Mouse (Mus musculus): ENCODE measurements around the gene Clic6. TPM values are rescaled to one million over a fixed set of nuclear protein-coding genes. Genes with fewer than 3 reads are reported as not detected.

The Clic6 gene
- total RNA-seq (2012; rRNA removed) (not detected in 2 replicates), polyA plus RNA-seq (2012; ENCODE audit: insufficient read depth in 1 of 2, insufficient read length in 2 of 2, low read depth in 1 of 2, low replicate concordance in 2 of 2, missing spikeins in 1 of 2) (not detected)

DNA sequence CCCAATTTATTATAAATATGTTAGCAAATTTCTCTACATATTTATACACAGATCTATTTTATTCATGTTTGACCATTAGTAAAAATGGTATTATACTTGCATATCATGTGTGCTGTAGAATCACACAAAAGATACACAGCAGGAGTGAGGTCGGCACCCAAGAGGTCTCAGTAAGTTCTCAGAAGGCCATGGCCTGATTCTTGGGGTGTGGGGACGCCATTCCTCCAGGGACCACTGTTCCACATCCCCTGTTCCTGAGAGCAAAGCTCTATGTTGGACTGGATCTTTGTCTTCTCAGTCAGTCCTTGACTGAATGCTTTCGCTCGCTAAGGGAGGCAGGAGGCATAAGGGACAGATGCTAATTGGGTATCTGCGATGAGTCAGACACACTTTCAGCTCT lies at the start of gene Clic6:
Gene Clic6, plus strand, starts transcription at position 301 of the 400 bp plus-strand sequence.
- Histone ChIP-seq H3K36me3 (ENCODE audit: control insufficient read depth in 1 of 2, insufficient read depth in 2 of 2, low read length in 2 of 2) (peaks cover 0 to 7% of the 10 kb centered on the region in 2 experiments; a peak in 2 of 4 replicates), H3K4me1 (ENCODE audit: control insufficient read depth in 1 of 2, insufficient read depth in 2 of 2, low read length in 2 of 2) (peaks cover 0 to 18% of the 10 kb centered on the region in 2 experiments; a peak in 2 of 4 replicates), H3K27ac (ENCODE audit: control insufficient read depth, low read depth, low read length) (no peak within 1 kb of the TSS), H3K4me3 (ENCODE audit: control insufficient read depth in 1 of 2, insufficient read depth in 1 of 2, low read depth in 2 of 2, low read length in 2 of 2) (no peak within 1 kb of the TSS), H3K9me3 (replicated peaks; ENCODE audit: insufficient read depth, low read length) (no peaks in the 10 kb centered on the region), H3K79me2 (ENCODE audit: control insufficient read depth, insufficient read depth, low read length, poor library complexity) (no peaks in the 10 kb centered on the region), H3K27me3 (ENCODE audit: control insufficient read depth in 1 of 2, insufficient read depth in 2 of 2, low read length in 2 of 2) (no peaks in the 10 kb centered on the region; a peak in 1 of 4 replicates), H3K9ac (ENCODE audit: control insufficient read depth, low read depth, low read length, poor library complexity, severe bottlenecking) (no peak within 1 kb of the TSS)
- TF ChIP-seq ZNF384 (IDR thresholded peaks at IDR 0.05; ENCODE audit: low read depth, low read length) (no peak), BHLHE40 (IDR thresholded peaks at IDR 0.05; ENCODE audit: borderline replicate concordance, low read depth, low read length) (no peak), MYB (IDR thresholded peaks at IDR 0.05; ENCODE audit: low read depth, low read length) (no peak), SIN3A (IDR thresholded peaks at IDR 0.05; ENCODE audit: low read length) (no peak), ZC3H11A (IDR thresholded peaks at IDR 0.05; ENCODE audit: low read depth, low read length) (no peak), MAFK (IDR thresholded peaks at IDR 0.05; ENCODE audit: borderline replicate concordance, low read depth, low read length) (no peak), POLR2AphosphoS2 (IDR thresholded peaks at IDR 0.05; ENCODE audit: low read length) (no peak), ZKSCAN1 (IDR thresholded peaks at IDR 0.05; ENCODE audit: low read depth, low read length) (no peak), RCOR1 (IDR thresholded peaks at IDR 0.05; ENCODE audit: low read depth, low read length) (no peak), TCF12 (IDR thresholded peaks at IDR 0.05; ENCODE audit: low read depth, low read length) (no peak), MAZ (IDR thresholded peaks at IDR 0.05; ENCODE audit: low read depth, low read length) (no peak), EP300 (IDR thresholded peaks at IDR 0.05; ENCODE audit: low read depth in 1 of 2, low read length in 2 of 2) (no peak), ELF1 (IDR thresholded peaks at IDR 0.05; ENCODE audit: low read depth, low read length) (no peak), USF2 (IDR thresholded peaks at IDR 0.05; ENCODE audit: borderline replicate concordance in 1 of 2, insufficient read depth in 1 of 2, low read depth in 1 of 2, low read length in 2 of 2) (no peak), ETS1 (IDR thresholded peaks at IDR 0.05; ENCODE audit: low read depth, low read length) (no peak), NRF1 (IDR thresholded peaks at IDR 0.05; ENCODE audit: insufficient read depth, low read depth, low read length, poor library complexity, severe bottlenecking) (no peak)
- no peak for DNase-seq (ENCODE audit: low read depth, low spot score)

DNA sequence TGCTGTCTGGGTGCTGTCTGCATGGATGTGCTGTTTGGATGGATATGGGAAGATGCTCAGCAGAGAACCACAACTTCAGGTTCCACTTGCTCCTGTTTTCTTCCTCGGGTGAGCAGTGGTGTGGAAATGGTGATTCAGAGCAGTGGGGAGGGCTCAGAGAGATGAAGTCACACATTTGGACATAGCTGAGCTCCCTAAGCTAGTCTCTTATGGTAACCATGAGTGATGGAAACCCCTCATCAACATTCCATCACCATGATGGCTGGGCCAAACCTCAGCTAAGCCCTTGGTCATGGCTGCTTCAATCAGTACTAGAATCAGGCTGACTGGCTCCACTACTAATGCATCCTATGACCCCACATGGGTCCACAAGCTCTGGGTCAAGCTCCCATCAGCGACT lies 45.8 kb upstream of the Clic6 start:
- no peak for DNase-seq (ENCODE audit: low read depth, low spot score)
- TF ChIP-seq GABPA (IDR thresholded peaks at IDR 0.05; ENCODE audit: low read depth, low read length) (no peak), ZMIZ1 (IDR thresholded peaks at IDR 0.05; ENCODE audit: low read depth, low read length) (no peak), CTCF (IDR thresholded peaks at IDR 0.05 in 2 of 3, conservative IDR thresholded peaks at IDR 0.05 in 1 of 3; ENCODE audit: control insufficient read depth in 1 of 3, insufficient read depth in 1 of 3, low read depth in 2 of 3, low read length in 3 of 3, poor library complexity in 1 of 3, severe bottlenecking in 1 of 3) (no peak), ETS1 (IDR thresholded peaks at IDR 0.05; ENCODE audit: low read depth, low read length) (no peak), CHD1 (IDR thresholded peaks at IDR 0.05; ENCODE audit: low read depth, low read length) (no peak), USF2 (IDR thresholded peaks at IDR 0.05; ENCODE audit: borderline replicate concordance in 1 of 2, insufficient read depth in 1 of 2, low read depth in 1 of 2, low read length in 2 of 2) (no peak), TCF12 (IDR thresholded peaks at IDR 0.05; ENCODE audit: low read depth, low read length) (no peak), ZC3H11A (IDR thresholded peaks at IDR 0.05; ENCODE audit: low read depth, low read length) (no peak), SIN3A (IDR thresholded peaks at IDR 0.05; ENCODE audit: low read length) (no peak)
- peaks cover 0 to 6% of the 10 kb centered on the region in 2 experiments; a peak in 2 of 4 replicates for H3K36me3 ChIP-seq (ENCODE audit: control insufficient read depth in 1 of 2, insufficient read depth in 2 of 2, low read length in 2 of 2)

More for the DNA sequence above, 45.8 kb upstream of the Clic6 start:
- Histone ChIP-seq H3K79me2 (ENCODE audit: control insufficient read depth, insufficient read depth, low read length, poor library complexity) (no peaks in the 10 kb centered on the region), H3K27me3 (ENCODE audit: control insufficient read depth in 1 of 2, insufficient read depth in 2 of 2, low read length in 2 of 2) (no peaks in the 10 kb centered on the region), H3K4me1 (ENCODE audit: control insufficient read depth in 1 of 2, insufficient read depth in 2 of 2, low read length in 2 of 2) (peaks cover 0 to 14% of the 10 kb centered on the region in 2 experiments; a peak in 2 of 4 replicates), H3K9ac (ENCODE audit: control insufficient read depth, low read depth, low read length, poor library complexity, severe bottlenecking) (no peak overlapping the region), H3K27ac (ENCODE audit: control insufficient read depth, low read depth, low read length) (no peak overlapping the region), H3K9me3 (replicated peaks; ENCODE audit: insufficient read depth, low read length) (no peaks in the 10 kb centered on the region), H3K4me3 (ENCODE audit: control insufficient read depth in 1 of 2, insufficient read depth in 1 of 2, low read depth in 2 of 2, low read length in 2 of 2) (no peak overlapping the region)
